ENCODE assay signal across 14 mouse cellular contexts in genomic region chr3:153675832-153676231, GRCm38 (mm10). TPM values are rescaled to one million over a fixed set of nuclear protein-coding genes. Genes with fewer than 3 reads are reported as not detected.
DNase-seq lines count a peak whose midpoint lies in the region; ATAC-seq lines count a peak whose summit lies in the region.
"Had no signal": no experiment of that assay in that cellular context is flagged by ENCODE, and none has a peak within 500 bp of the region (broad histone marks: within the 10 kb centered on the region; RNA-seq: fewer than 3 reads in every experiment).

No protein-coding gene starts in this region.

- DNase-seq in ES-CJ7 (ENCODE audit: low read depth, low spot score), result peak; percentile 97
- DNase-seq in forebrain, embryonic 11.5 days (ENCODE audit: low spot score), result no peak
- DNase-seq: cerebellum, adult 9-10 months; kidney, postnatal 14 days; right cerebral cortex, postnatal 25 days had no signal

- no peak overlapping the region for H3K4me3 ChIP-seq in hindbrain, embryonic 12.5 days
- H3K4me3 ChIP-seq in hindbrain, embryonic 16.5 days (ENCODE audit: low read length), result no peak overlapping the region
- H3K4me3 ChIP-seq in forebrain, embryonic 11.5 days (ENCODE audit: low read depth, low read length), result no peak overlapping the region
- H3K4me3 ChIP-seq in midbrain, embryonic 13.5 days (replicated peaks), result no peak overlapping the region
- H3K4me3 ChIP-seq: embryonic facial prominence, embryonic 13.5 days; heart, embryonic 15.5 days; liver, embryonic 12.5 days had no signal

- H3K36me3 ChIP-seq in hindbrain, embryonic 12.5 days, result no peaks in the 10 kb centered on the region
- no peaks in the 10 kb centered on the region for H3K36me3 ChIP-seq in hindbrain, embryonic 16.5 days (ENCODE audit: control insufficient read depth, insufficient read depth, low read length)
- H3K36me3 ChIP-seq in forebrain, embryonic 11.5 days (ENCODE audit: control insufficient read depth, insufficient read depth, low read length), result no peaks in the 10 kb centered on the region
- no peaks in the 10 kb centered on the region for H3K36me3 ChIP-seq in midbrain, embryonic 13.5 days
- H3K36me3 ChIP-seq: embryonic facial prominence, embryonic 13.5 days; heart, embryonic 15.5 days had no signal

- no peaks in the 10 kb centered on the region for H3K9me3 ChIP-seq in hindbrain, embryonic 12.5 days (replicated peaks)
- H3K9me3 ChIP-seq in hindbrain, embryonic 16.5 days (ENCODE audit: control insufficient read depth, low read length), result no peaks in the 10 kb centered on the region
- no peaks in the 10 kb centered on the region for H3K9me3 ChIP-seq in forebrain, embryonic 11.5 days (ENCODE audit: control insufficient read depth, low read length)
- H3K9me3 ChIP-seq in midbrain, embryonic 13.5 days, result no peaks in the 10 kb centered on the region
- H3K9me3 ChIP-seq: embryonic facial prominence, embryonic 13.5 days; heart, embryonic 15.5 days; liver, embryonic 12.5 days had no signal

- H3K9ac ChIP-seq in hindbrain, embryonic 12.5 days, result no peak overlapping the region
- H3K9ac ChIP-seq in hindbrain, embryonic 16.5 days (ENCODE audit: low read depth, low read length), result no peak overlapping the region
- H3K9ac ChIP-seq in forebrain, embryonic 11.5 days (ENCODE audit: low read length), result no peak overlapping the region
- no peak overlapping the region for H3K9ac ChIP-seq in midbrain, embryonic 13.5 days (replicated peaks)
- H3K9ac ChIP-seq: embryonic facial prominence, embryonic 13.5 days; heart, embryonic 15.5 days; liver, embryonic 12.5 days had no signal

- H3K4me2 ChIP-seq in hindbrain, embryonic 12.5 days (replicated peaks), result no peak overlapping the region
- H3K4me2 ChIP-seq in hindbrain, embryonic 16.5 days (ENCODE audit: low read length), result no peak overlapping the region
- 0 out of 2 replicates have a peak overlapping the region, but pooled peaks have one; percentile 5 for H3K4me2 ChIP-seq in forebrain, embryonic 11.5 days (ENCODE audit: low read depth, low read length, severe bottlenecking)
- 0 out of 2 replicates have a peak overlapping the region, but pooled peaks have one; percentile 17 for H3K4me2 ChIP-seq in midbrain, embryonic 13.5 days (replicated peaks)
- H3K4me2 ChIP-seq: embryonic facial prominence, embryonic 13.5 days had no signal

- ATAC-seq in hindbrain, embryonic 12.5 days (ENCODE audit: low FRiP score), result peak; percentile 62
- no peak for ATAC-seq in hindbrain, embryonic 16.5 days
- peak; percentile 76 for ATAC-seq in forebrain, embryonic 11.5 days (replicated peaks; ENCODE audit: low FRiP score)
- peak; percentile 65 for ATAC-seq in midbrain, embryonic 13.5 days
- ATAC-seq in erythroblast, adult 5-6 weeks (replicated peaks; ENCODE audit: low FRiP score, poor library complexity, severe bottlenecking), result no peak
- ATAC-seq in megakaryocyte progenitor cell, adult 5-6 weeks (replicated peaks; ENCODE audit: poor library complexity), result no peak
- ATAC-seq: inflammation-experienced regulatory T-cells, adult 6 months had no signal

- 13% methylated on average over 7 of the region's 7 CpGs for WGBS in hindbrain, embryonic 12.5 days
- WGBS in hindbrain, embryonic 16.5 days, result 13% methylated on average over 7 of the region's 7 CpGs
- 8% methylated on average over 7 of the region's 7 CpGs for WGBS in forebrain, embryonic 11.5 days
- WGBS in midbrain, embryonic 13.5 days, result 2% methylated on average over 7 of the region's 7 CpGs

- 0 out of 2 replicates have a peak, but pooled peaks cover 3% of the 10 kb centered on the region for H3K27me3 ChIP-seq in hindbrain, embryonic 12.5 days
- H3K27me3 ChIP-seq in hindbrain, embryonic 16.5 days (replicated peaks; ENCODE audit: control insufficient read depth, insufficient read depth, low read length), result no peaks in the 10 kb centered on the region
- no peaks in the 10 kb centered on the region for H3K27me3 ChIP-seq in forebrain, embryonic 11.5 days (ENCODE audit: control insufficient read depth, insufficient read depth, low read length)
- no peaks in the 10 kb centered on the region for H3K27me3 ChIP-seq in midbrain, embryonic 13.5 days
- H3K27me3 ChIP-seq: embryonic facial prominence, embryonic 13.5 days; liver, embryonic 12.5 days had no signal

- no peak overlapping the region for H3K27ac ChIP-seq in hindbrain, embryonic 12.5 days
- no peak overlapping the region for H3K27ac ChIP-seq in hindbrain, embryonic 16.5 days (ENCODE audit: low read depth, low read length)
- H3K27ac ChIP-seq in forebrain, embryonic 11.5 days (ENCODE audit: low read depth, low read length), result no peak overlapping the region
- no peak overlapping the region for H3K27ac ChIP-seq in midbrain, embryonic 13.5 days
- H3K27ac ChIP-seq: embryonic facial prominence, embryonic 13.5 days; heart, embryonic 15.5 days; liver, embryonic 12.5 days had no signal

- H3K4me1 ChIP-seq in hindbrain, embryonic 12.5 days, result peaks cover 24% of the 10 kb centered on the region
- H3K4me1 ChIP-seq in hindbrain, embryonic 16.5 days (ENCODE audit: control insufficient read depth, insufficient read depth, low read depth, low read length), result peaks cover 4% of the 10 kb centered on the region; the same call in 1 of the 2 replicates
- peaks cover 8% of the 10 kb centered on the region; the same call in 1 of the 2 replicates for H3K4me1 ChIP-seq in forebrain, embryonic 11.5 days (replicated peaks; ENCODE audit: control insufficient read depth, insufficient read depth, low read length)
- peaks cover 19% of the 10 kb centered on the region for H3K4me1 ChIP-seq in midbrain, embryonic 13.5 days (replicated peaks)

RNA-seq across cellular contexts. Expression of gene St6galnac3, which starts 49.1 kb away (rescaled TPM):
- 31.7 and 40.8 TPM in 2 replicates for polyA plus RNA-seq in hindbrain, embryonic 12.5 days (2016; fragmentation: Nextera tagmentation; extraction: Ambion mirVana)
- 20.7 and 23.2 TPM in 2 replicates for polyA plus RNA-seq in hindbrain, embryonic 16.5 days (2015; fragmentation: Nextera tagmentation; extraction: Ambion mirVana)
- polyA plus RNA-seq in forebrain, embryonic 11.5 days (2014; fragmentation: Nextera tagmentation; extraction: Ambion mirVana), result 29.8 and 38.0 TPM in 2 replicates
- polyA plus RNA-seq in midbrain, embryonic 13.5 days (2015; fragmentation: Nextera tagmentation; extraction: Ambion mirVana), result 24.1 and 26.7 TPM in 2 replicates
- total RNA-seq in erythroblast, adult 5-6 weeks (2015; ENCODE audit: low replicate concordance), result 6.7 and 11.0 TPM in 2 replicates
- 3.7 and 6.6 TPM in 2 replicates for total RNA-seq in erythroblast, adult 5-6 weeks (2017; ENCODE audit: low replicate concordance)
- 1.1 and 4.0 TPM in 2 replicates for total RNA-seq in megakaryocyte progenitor cell, adult 5-6 weeks (2015)
- total RNA-seq in megakaryocyte progenitor cell, adult 5-6 weeks (2017), result 1.2 and 1.6 TPM in 2 replicates

Comparison
In these comparisons a context has a peak if more than half of its experiments do, and no peak if none do; other contexts are left out.
1. ATAC-seq: peak in hindbrain, embryonic 12.5 days (single experiment), forebrain, embryonic 11.5 days (single experiment) and midbrain, embryonic 13.5 days (single experiment); none in hindbrain, embryonic 16.5 days (single experiment), erythroblast, adult 5-6 weeks (single experiment) and megakaryocyte progenitor cell, adult 5-6 weeks (single experiment).
2. H3K4me2 ChIP-seq: peak in forebrain, embryonic 11.5 days (single experiment) and midbrain, embryonic 13.5 days (single experiment); none in hindbrain, embryonic 12.5 days (single experiment) and hindbrain, embryonic 16.5 days (single experiment).